Mouse (Mus musculus) duodenum, adult 2 months (tissue): ENCODE measurements around the gene Vmn2r57. TPM values are rescaled to one million over a fixed set of nuclear protein-coding genes. Genes with fewer than 3 reads are reported as not detected.

Source experiments
- polyA plus RNA-seq: library from polyadenylated mRNA; depleted of rRNA; stranded (reverse); fragments of >200 nt; gene quantifications from 2 replicates; pipeline ENCODE4 v1.2.3, GENCODE M21; 2012; ENCODE audit warnings: low replicate concordance; rRNA removed

Vmn2r57 gene
- not detected in 2 replicates for polyA plus RNA-seq

GRCm38 (mm10) chr7:41448596-41448995 is at the start of gene Vmn2r57:
Vmn2r57 (minus strand) TSS chr7:41448696.

GRCm38 (mm10) chr7:41393048-41393971 is 55.2 kb downstream of the Vmn2r57 start, which contains the start of gene AI987944:
AI987944 (minus strand) TSS chr7:41393379.

Other genes starting within 250 kb of the Vmn2r57 start
- gene AI987944, start 55.3 kb downstream of the Vmn2r57 start, polyA plus RNA-seq = 0.67 and 1.2 TPM in 2 replicates
- not detected in 2 replicates for gene Gm20449, start 50.7 kb upstream of the Vmn2r57 start, polyA plus RNA-seq
- 0.77 and 1.1 TPM in 2 replicates for gene AW146154, start 51.2 kb upstream of the Vmn2r57 start, polyA plus RNA-seq
- not detected in 2 replicates for gene Gm6871, start 125.0 kb upstream of the Vmn2r57 start, polyA plus RNA-seq
- 0.43 and 0.57 TPM in 2 replicates for gene 2610021A01Rik, start 150.5 kb upstream of the Vmn2r57 start, polyA plus RNA-seq
- 0.02 and 0.05 TPM in 2 replicates for gene Zfp788, start 184.5 kb upstream of the Vmn2r57 start, polyA plus RNA-seq